Mouse (Mus musculus): ENCODE measurements at regions not wholly inside any gene's neighbourhood (a gene's known extent, or its start where the extent isn't known, plus 50 kb on each side); places are given as distances from the start of the nearest gene placed in this dataset.

GRCm38 (mm10) chr13:59393231-59393938 is 191.6 kb downstream of the Agtpbp1 start:
- Histone ChIP-seq H3K27ac (ENCODE audit: insufficient read depth, low read depth, low read length) (no peak overlapping the region), H3K4me3 (ENCODE audit: insufficient read depth, low read length) (no peak overlapping the region)
- TF ChIP-seq POLR2A (IDR thresholded peaks at IDR 0.05; ENCODE audit: borderline replicate concordance, low read depth, low read length) (no peak), CTCF (IDR thresholded peaks at IDR 0.05; ENCODE audit: low read depth, low read length) (no peak)

DNA sequence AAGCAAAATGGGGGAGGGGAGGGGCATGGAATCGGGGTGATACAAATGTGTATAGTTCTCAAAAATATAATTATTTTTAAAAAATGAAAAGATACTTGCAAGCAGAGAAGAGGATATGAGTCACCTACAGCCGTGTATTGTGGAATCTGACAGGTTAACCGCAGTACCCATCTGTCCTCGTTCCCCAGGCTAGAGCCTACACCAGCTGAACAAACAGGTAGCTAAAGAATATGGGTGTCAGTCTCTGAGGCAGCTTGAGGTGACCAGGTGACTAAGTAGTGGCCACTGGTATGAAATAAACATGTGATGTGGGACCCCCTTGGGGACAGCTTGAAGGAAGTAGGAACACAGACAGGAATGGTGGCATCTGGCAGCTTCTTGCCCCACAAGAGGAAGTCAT is 192.2 kb downstream of the Agtpbp1 start:
- H3K4me3 ChIP-seq (ENCODE audit: insufficient read depth, low read length): no peak overlapping the region

More at GRCm38 (mm10) chr13:59393231-59393938, 191.6 kb downstream of the Agtpbp1 start:
- no peaks in the 10 kb centered on the region for H3K4me1 ChIP-seq (ENCODE audit: control insufficient read depth, insufficient read depth, low read length)

DNA sequence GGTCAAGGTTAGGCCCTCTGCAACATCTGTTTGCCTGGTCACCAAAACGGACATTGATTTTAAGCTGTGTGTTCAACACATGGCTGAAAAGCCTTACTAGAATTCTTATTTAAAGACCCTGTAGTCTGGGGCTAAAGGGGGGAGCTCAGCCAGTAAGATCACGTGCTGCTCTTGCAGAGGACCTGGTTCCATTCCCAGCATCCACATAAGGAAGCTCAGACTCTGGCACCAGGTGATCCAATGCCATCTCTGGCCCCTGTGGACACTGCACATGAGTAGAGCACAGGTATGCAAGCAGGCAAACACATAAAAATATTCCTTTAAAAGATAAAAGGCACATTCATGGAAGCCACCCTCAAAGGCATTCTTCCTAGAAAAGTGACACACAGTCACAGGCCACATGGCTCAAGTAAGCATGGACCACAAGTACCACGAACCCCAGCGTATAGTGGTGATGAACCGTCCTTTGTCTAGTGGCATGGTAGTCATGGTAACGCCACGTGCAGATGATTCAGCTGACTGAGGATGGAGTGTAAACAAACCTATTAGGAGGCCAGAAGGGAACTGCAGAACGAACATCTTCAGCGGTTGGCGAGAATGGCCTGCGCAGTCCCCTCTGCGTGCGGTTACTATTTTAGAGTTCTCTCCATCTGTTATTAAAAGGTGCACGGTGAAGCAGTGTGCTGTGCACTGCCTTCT is 197.3 kb downstream of the Agtpbp1 start:
- TF ChIP-seq CTCF (IDR thresholded peaks at IDR 0.05; ENCODE audit: low read depth, low read length): no peak
- Histone ChIP-seq H3K4me3 (ENCODE audit: insufficient read depth, low read length) (no peak overlapping the region), H3K27ac (ENCODE audit: insufficient read depth, low read depth, low read length) (no peak overlapping the region), H3K4me1 (ENCODE audit: control insufficient read depth, insufficient read depth, low read length) (no peaks in the 10 kb centered on the region)

More for the DNA sequence above, 192.2 kb downstream of the Agtpbp1 start:
- Histone ChIP-seq H3K4me1 (ENCODE audit: control insufficient read depth, insufficient read depth, low read length) (no peaks in the 10 kb centered on the region), H3K27ac (ENCODE audit: insufficient read depth, low read depth, low read length) (no peak overlapping the region)
- TF ChIP-seq POLR2A (IDR thresholded peaks at IDR 0.05; ENCODE audit: borderline replicate concordance, low read depth, low read length) (no peak), CTCF (IDR thresholded peaks at IDR 0.05; ENCODE audit: low read depth, low read length) (no peak)

DNA sequence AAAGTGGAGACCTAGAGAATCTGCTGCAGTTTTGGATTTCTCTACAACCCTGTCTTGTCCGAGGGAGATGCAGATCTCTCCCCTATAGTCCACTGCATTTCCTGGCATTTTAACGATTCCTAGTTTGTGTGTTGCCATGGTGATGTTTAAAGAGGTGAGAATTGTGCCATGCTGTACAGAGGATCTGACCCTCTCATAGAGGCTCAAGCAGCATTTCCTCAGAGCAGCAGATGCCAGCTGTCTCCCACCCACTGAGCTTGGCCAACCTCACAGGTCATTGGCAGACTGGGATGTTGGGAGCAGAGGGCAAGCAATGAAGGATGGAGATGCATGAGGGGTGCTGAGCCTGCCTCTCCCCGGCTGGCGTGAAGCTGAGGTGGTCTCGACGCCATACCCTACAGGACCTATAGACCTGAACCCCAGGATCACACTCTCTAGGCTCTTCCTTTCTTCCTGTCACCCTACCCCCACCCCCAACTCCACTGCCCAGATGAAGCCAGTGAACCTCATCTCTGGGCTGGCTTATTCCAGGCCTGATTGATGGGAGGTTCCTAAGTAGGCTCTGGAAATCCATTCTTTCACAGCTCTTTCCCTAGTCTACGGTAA is 198.0 kb downstream of the Agtpbp1 start:
- Histone ChIP-seq H3K27ac (ENCODE audit: insufficient read depth, low read depth, low read length) (no peak overlapping the region), H3K4me1 (ENCODE audit: control insufficient read depth, insufficient read depth, low read length) (no peaks in the 10 kb centered on the region), H3K4me3 (ENCODE audit: insufficient read depth, low read length) (no peak overlapping the region)
- TF ChIP-seq CTCF (IDR thresholded peaks at IDR 0.05; ENCODE audit: low read depth, low read length) (no peak), POLR2A (IDR thresholded peaks at IDR 0.05; ENCODE audit: borderline replicate concordance, low read depth, low read length) (no peak)

- peaks cover 2% of the 10 kb centered on the region for H3K4me1 ChIP-seq (ENCODE audit: control insufficient read depth, insufficient read depth, low read length)
- no peak for TF ChIP-seq CTCF (IDR thresholded peaks at IDR 0.05; ENCODE audit: low read depth, low read length)
- no peak for TF ChIP-seq POLR2A (IDR thresholded peaks at IDR 0.05; ENCODE audit: borderline replicate concordance, low read depth, low read length)
- no peak overlapping the region for H3K4me3 ChIP-seq (ENCODE audit: insufficient read depth, low read length)
- H3K27ac ChIP-seq (ENCODE audit: insufficient read depth, low read depth, low read length): no peak overlapping the region
These were observed 199.2 kb downstream of the Agtpbp1 start for GRCm38 (mm10) chr13:59385824-59386223.

DNA sequence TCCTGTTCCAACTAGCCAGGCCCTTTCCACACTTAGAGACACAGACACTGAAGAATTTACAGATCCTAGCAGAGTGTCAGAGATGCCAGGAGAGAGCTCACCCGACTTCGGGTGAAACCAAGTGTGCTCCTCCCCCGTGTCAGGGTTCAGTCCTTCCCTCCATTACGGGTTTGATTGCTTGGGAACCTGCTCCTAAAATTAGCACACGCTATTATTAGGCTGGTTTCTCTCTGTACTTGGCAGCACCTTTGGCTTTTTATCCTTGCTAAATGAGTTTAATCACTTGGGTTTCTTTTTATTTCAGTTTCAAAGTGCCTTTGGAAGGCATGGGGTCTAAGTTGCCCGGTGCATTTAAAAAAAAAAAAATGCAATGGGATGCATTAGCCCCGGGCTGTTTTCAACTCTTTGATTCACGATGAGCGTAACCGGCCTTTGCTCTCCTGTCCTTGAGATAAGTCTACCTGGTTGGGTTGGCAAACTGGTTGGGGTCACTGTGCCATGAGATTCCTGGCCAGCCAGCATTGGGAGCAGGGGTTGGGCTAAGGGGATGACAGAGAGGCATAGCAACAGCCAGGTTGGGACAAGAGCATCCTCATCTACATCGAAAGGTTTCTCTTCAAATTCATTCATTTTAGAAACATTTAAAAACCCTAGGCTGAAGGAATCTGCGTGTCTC is 214.7 kb downstream of the Agtpbp1 start:
- H3K27ac ChIP-seq (ENCODE audit: insufficient read depth, low read depth, low read length): no peak overlapping the region
- TF ChIP-seq CTCF (IDR thresholded peaks at IDR 0.05; ENCODE audit: low read depth, low read length) (no peak), POLR2A (IDR thresholded peaks at IDR 0.05; ENCODE audit: borderline replicate concordance, low read depth, low read length) (no peak)
- H3K4me3 ChIP-seq (ENCODE audit: insufficient read depth, low read length): no peak overlapping the region
- H3K4me1 ChIP-seq (ENCODE audit: control insufficient read depth, insufficient read depth, low read length): no peaks in the 10 kb centered on the region

DNA sequence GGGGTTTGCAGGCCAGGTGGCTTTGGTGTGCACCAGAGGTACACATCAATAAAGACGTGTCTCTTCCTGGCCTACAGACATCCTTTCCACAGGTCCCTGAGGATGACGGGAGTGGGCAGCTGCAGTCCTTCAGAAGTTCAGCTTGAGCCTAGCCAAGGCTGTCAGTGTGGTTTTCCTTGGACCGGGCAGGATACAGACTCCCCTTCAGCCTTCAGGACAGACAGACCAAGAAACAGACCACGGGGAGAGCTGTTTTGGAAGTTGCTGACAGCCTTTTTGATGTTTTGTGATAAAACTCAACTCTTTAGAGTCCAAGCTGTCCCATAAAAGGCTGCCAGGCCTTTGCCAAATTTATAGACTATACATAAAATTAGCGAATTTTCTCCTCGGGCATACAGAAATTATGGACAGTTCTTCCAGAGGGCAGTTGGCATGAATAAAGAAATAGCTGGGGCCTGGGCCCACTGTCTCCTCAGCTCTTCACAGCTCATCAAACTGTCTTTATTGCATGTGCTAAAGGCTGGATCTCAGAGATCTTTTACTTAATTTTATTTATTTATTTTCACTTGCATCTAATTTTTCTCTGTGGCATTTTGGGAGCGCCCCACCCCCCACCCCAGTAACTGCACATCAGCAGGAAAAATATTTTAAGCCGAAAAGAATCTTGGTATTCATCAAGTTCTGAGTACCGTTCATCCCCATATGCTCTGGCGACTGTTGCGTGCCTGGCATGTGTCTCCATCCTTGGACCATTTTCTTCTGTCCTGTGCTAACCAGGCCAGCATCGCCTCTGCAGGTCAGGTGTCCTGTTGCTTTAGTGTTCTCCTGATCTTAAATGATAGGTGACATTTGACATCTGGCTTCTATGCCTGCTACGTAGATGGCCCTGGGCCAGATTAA is 216.2 kb downstream of the Agtpbp1 start:
- Histone ChIP-seq H3K4me1 (ENCODE audit: control insufficient read depth, insufficient read depth, low read length) (no peaks in the 10 kb centered on the region), H3K4me3 (ENCODE audit: insufficient read depth, low read length) (no peak overlapping the region), H3K27ac (ENCODE audit: insufficient read depth, low read depth, low read length) (no peak overlapping the region)
- TF ChIP-seq POLR2A (IDR thresholded peaks at IDR 0.05; ENCODE audit: borderline replicate concordance, low read depth, low read length) (no peak), CTCF (IDR thresholded peaks at IDR 0.05; ENCODE audit: low read depth, low read length) (no peak)

GRCm38 (mm10) chr13:59365460-59365859 is 219.6 kb downstream of the Agtpbp1 start:
- no peak overlapping the region for H3K27ac ChIP-seq (ENCODE audit: insufficient read depth, low read depth, low read length)
- no peak overlapping the region for H3K4me3 ChIP-seq (ENCODE audit: insufficient read depth, low read length)
- TF ChIP-seq POLR2A (IDR thresholded peaks at IDR 0.05; ENCODE audit: borderline replicate concordance, low read depth, low read length) (no peak), CTCF (IDR thresholded peaks at IDR 0.05; ENCODE audit: low read depth, low read length) (peak; percentile 71)
- H3K4me1 ChIP-seq (ENCODE audit: control insufficient read depth, insufficient read depth, low read length): no peaks in the 10 kb centered on the region

GRCm38 (mm10) chr13:59363428-59363827 is 221.6 kb downstream of the Agtpbp1 start:
- Histone ChIP-seq H3K27ac (ENCODE audit: insufficient read depth, low read depth, low read length) (no peak overlapping the region), H3K4me3 (ENCODE audit: insufficient read depth, low read length) (no peak overlapping the region), H3K4me1 (ENCODE audit: control insufficient read depth, insufficient read depth, low read length) (no peaks in the 10 kb centered on the region)
- no peak for TF ChIP-seq POLR2A (IDR thresholded peaks at IDR 0.05; ENCODE audit: borderline replicate concordance, low read depth, low read length)

Data from bone marrow macrophage, adult 2 months (primary cell).